Mouse (Mus musculus) lung, postnatal 0 days (tissue): ENCODE results near the gene Ap5z1.

Source experiments
- CTCF ChIP-seq: IDR thresholded peaks from 2 replicates; pipeline ENCODE4 v1.5.1; 2016; ENCODE audit warnings: antibody characterized with exemption, mild to moderate bottlenecking
- EP300 ChIP-seq: IDR thresholded peaks from 2 replicates; pipeline ENCODE4 v1.6.1; 2016; ENCODE audit warnings: antibody characterized with exemption, mild to moderate bottlenecking, control low read depth

DNA sequence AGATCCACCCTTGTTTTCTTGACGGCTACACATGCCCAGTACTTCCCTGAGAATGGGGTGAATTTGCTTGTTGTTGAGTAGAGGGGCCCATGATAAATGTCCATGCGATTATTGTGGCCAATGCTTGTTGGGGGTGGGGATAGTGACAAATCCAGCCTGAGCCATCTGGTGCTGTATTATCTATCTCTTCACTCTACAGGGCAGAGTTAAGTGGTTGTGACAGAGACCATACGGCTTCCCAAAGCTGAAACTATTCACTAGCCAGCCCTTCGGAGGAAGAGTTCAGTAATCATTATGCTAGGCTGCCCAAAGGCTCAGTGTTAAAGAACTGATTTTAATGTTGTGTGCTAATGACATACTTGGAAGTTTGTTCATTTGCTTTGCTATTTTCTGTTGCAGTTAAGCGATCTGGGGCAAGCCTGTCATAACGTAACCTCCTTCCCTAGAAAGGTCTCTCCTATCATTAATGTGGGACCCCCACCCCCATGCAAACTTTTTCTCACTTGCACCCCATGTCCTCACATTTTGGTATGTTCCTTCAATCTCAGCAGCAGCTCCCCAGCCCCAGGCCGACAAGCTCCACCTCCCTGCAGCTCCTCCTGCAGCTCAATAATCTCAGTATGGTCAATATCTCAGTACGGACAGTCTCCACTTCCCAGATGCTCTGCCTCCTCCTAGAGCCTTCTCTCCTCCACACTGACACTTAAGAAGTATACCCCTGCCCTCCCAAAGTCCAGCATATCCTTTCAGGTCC, 61.1 kb downstream of the Ap5z1 start:
- no peak for TF ChIP-seq CTCF
- no peak for TF ChIP-seq EP300
